Mouse (Mus musculus): ENCODE data around the gene Gm20695. TPM values are rescaled to one million over a fixed set of nuclear protein-coding genes. Genes with fewer than 3 reads are reported as not detected.

The Gm20695 gene
- polyA plus RNA-seq (2012; fragmentation: generic; extraction: Trizol), result under 1 TPM in 1 of 2 experiments, not detected in 1; 0.25 TPM

DNA sequence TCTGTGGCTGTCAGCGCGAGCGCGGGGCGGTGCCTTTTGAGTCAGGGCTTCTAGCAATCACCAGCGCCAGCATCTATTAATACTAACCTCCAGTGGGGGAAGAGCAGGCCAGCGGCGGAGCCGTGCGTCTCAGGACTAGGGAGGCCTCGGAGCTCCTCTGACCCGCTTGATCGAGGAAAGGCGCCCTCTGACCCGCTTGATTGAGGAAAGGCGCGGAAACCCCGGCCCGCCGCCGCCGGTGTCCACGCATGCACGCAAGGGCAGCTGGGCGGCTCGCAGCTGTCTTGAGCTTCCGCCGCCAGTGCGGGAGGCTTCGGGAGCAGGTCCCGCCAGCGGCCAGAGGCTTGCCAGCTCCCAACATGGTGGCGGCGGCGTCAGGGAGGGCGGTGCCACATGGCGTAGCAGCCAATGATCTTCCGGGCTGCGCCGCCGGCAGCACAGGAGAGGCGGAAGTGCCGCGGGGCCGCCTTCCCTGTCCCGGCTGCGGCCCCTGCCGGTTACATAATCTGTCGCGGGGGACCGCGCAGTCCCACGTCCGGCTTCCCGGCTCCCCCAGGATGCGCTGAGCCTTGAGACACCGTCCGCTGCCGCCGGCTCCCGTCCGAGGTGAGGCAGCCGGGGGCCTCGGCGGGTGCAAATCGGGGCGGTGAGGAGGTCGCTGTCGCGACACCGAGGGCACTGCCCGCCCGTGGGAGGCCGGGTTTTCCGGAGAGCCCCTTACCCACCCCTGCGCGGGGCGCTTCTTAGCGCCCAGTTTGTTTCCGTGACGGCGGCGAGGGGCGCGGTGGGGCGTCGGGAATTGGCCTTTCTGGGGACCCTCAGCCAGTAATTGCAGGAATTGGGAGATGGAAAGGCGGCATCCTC is at the start of gene Gm20695, which contains the start of gene Zfp597:
Gene Gm20695, plus strand, starts transcription at position 448 of the 864 bp plus-strand sequence.
Gene Zfp597, minus strand, starts transcription at position 361 of the 864 bp plus-strand sequence.

DNA sequence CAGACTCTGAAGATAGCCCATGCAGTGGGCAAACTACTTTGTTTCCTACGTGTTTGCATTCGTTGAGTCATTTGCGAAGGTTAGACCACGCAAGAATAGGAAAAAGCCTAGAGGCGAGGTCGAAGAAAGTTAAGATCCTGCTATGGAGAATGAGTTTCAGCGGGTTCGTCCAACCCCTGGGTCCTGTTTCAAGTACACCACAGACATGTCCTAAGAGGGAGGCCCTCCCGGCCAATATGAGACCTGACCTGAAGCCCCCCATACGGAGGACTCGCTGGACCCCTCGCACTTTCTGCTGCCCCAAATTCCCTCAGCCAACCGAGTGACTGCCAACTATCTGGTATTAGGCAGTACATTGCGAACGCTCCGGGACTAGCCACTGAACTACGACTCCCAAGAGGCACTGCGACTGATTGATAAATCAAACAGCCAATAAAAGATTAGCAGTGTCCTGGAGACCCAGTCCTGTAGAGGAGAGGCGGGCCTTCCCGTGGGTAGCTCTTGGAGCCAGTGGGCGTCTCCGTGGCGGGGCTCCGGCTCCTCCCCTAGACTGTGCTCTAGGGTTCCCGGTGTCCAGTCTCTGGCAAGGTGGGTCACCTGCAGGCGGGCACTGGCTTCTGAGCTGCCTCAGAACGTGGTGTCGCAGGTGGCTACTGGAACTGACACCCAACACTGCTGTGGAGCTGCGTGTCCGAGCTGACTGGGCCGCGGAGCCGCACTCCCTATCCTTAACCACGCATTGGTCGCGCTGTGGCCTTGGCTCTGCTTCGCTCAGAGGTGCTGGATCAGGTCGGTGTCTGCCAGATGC is 37.5 kb upstream of the Gm20695 start, which contains the start of gene Zfp174:
Gene Zfp174, plus strand, starts transcription at position 558 of the 808 bp plus-strand sequence.

GRCm38 (mm10) chr16:3872216-3873047 is 12.0 kb upstream of the Gm20695 start, which contains the start of gene Naa60:
Gene Naa60 (plus strand): TSS chr16:3872375.

DNA sequence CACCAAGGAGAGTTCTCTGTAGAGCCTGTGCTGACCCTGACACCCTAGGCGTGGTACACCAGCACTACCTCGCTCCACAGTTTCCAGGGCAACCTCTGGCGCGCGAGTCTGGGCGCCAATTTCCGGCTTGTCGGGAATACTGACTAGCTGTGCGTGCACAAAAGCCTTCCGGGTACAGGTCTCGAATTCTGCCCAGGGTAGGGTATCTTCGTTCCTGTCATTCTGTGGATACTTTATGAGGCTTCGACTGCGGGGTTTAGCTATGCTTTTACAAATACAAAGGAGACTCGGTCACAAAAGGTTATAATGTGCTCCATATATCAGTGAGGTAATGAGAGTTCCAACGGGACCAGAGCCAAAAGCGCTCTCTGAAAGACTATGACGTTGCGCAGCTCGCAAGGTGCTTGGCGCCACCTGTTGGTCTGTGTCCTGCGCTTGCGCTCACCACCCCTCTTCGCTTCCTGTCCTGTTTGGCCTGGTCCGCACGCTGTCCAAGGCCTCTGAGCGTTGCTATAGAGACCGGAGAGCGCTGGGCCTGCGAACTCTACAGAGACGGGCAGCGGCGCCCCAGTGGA is 24.2 kb downstream of the Gm20695 start, which contains the start of the genes 1700037C18Rik and Cluap1:
Gene 1700037C18Rik, minus strand, starts transcription at position 153 of the 575 bp plus-strand sequence.
Gene Cluap1, plus strand, starts transcription at position 265 of the 575 bp plus-strand sequence.

Other genes starting within 250 kb of the Gm20695 start
- not detected for gene Mefv, start 166.6 kb upstream of the Gm20695 start, polyA plus RNA-seq (2012; fragmentation: generic; extraction: Trizol)
- 1 to 10 TPM in 1 of 2 experiments, under 1 TPM in 1; 0.77 to 7.3 TPM for gene Zfp263, start 140.6 kb upstream of the Gm20695 start, polyA plus RNA-seq (2012; fragmentation: generic; extraction: Trizol)
- not detected for gene Olfr15, start 53.8 kb upstream of the Gm20695 start, polyA plus RNA-seq (2012; fragmentation: generic; extraction: Trizol)
- gene Zfp174, start 37.4 kb upstream of the Gm20695 start, polyA plus RNA-seq (2012; fragmentation: generic; extraction: Trizol), result under 1 TPM; 0.02 to 0.63 TPM
- 10 to 100 TPM; 13.1 to 48.9 TPM for gene Naa60, start 12.3 kb upstream of the Gm20695 start, polyA plus RNA-seq (2012; fragmentation: generic; extraction: Trizol)
- under 1 TPM; 0.19 to 0.91 TPM for gene Zfp597, start 87 bp upstream of the Gm20695 start, polyA plus RNA-seq (2012; fragmentation: generic; extraction: Trizol)
- gene 1700037C18Rik, start 24.0 kb downstream of the Gm20695 start, polyA plus RNA-seq (2012; fragmentation: generic; extraction: Trizol), result 1 to 10 TPM; 7.9 to 9.3 TPM
- gene Cluap1, start 24.2 kb downstream of the Gm20695 start, polyA plus RNA-seq (2012; fragmentation: generic; extraction: Trizol), result 10 to 100 TPM in 1 of 2 experiments, 1 to 10 TPM in 1; 2.3 to 15.8 TPM
- 1 to 10 TPM; 1.1 TPM for gene Nlrc3, start 92.0 kb downstream of the Gm20695 start, polyA plus RNA-seq (2012; fragmentation: generic; extraction: Trizol)
- gene Slx4, start 119.1 kb downstream of the Gm20695 start, polyA plus RNA-seq (2012; fragmentation: generic; extraction: Trizol), result 10 to 100 TPM in 1 of 2 experiments, 1 to 10 TPM in 1; 3.1 to 19.0 TPM
- 1 to 10 TPM in 1 of 2 experiments, under 1 TPM in 1; 0.25 to 2.2 TPM for gene Dnase1, start 152.3 kb downstream of the Gm20695 start, polyA plus RNA-seq (2012; fragmentation: generic; extraction: Trizol)
- 10 to 100 TPM; 47.1 to 71.8 TPM for gene Trap1, start 193.2 kb downstream of the Gm20695 start, polyA plus RNA-seq (2012; fragmentation: generic; extraction: Trizol)

Measured in C3H10T1/2 (cell line).